8 mouse cellular contexts compared by ENCODE assay signal in genomic region chr6:97488821-97489220, GRCm38 (mm10).
DNase-seq lines count a peak whose midpoint lies in the region; ATAC-seq lines count a peak whose summit lies in the region.

No protein-coding gene starts in this region.

- peak overlapping the region; percentile 97 for H3K4me2 ChIP-seq in limb, embryonic 12.5 days

- no peak for ATAC-seq in limb, embryonic 12.5 days (ENCODE audit: insufficient number of reproducible peaks, insufficient read depth, low FRiP score, low TSS enrichment, low read depth)

- peaks cover 32% of the 10 kb centered on the region for H3K4me1 ChIP-seq in limb, embryonic 12.5 days (replicated peaks)
- peaks cover 27% of the 10 kb centered on the region for H3K4me1 ChIP-seq in limb, embryonic 10.5 days

- H3K36me3 ChIP-seq in limb, embryonic 12.5 days: no peaks in the 10 kb centered on the region
- no peaks in the 10 kb centered on the region for H3K36me3 ChIP-seq in limb, embryonic 10.5 days

- no peak overlapping the region for H3K27ac ChIP-seq in limb, embryonic 12.5 days
- no peak overlapping the region for H3K27ac ChIP-seq in limb, embryonic 10.5 days

- WGBS in limb, embryonic 12.5 days: 38% methylated on average over 7 of the region's 7 CpGs
- 34% methylated on average over 7 of the region's 7 CpGs for whole genome bisulfite sequencing in limb, embryonic 10.5 days

- no peaks in the 10 kb centered on the region for H3K9me3 ChIP-seq in limb, embryonic 12.5 days
- no peaks in the 10 kb centered on the region for H3K9me3 ChIP-seq in limb, embryonic 10.5 days (replicated peaks)

- H3K9ac ChIP-seq in limb, embryonic 12.5 days (replicated peaks): no peak overlapping the region

- no peak overlapping the region for H3K4me3 ChIP-seq in limb, embryonic 12.5 days (replicated peaks)
- no peak overlapping the region for H3K4me3 ChIP-seq in limb, embryonic 10.5 days

- H3K27me3 ChIP-seq in limb, embryonic 12.5 days: peaks cover 42% of the 10 kb centered on the region
- H3K27me3 ChIP-seq in limb, embryonic 10.5 days (ENCODE audit: low read depth, poor library complexity, severe bottlenecking): peaks cover 38% of the 10 kb centered on the region

- peak; percentile 24 to 61 for DNase-seq in adrenal gland, adult (ENCODE audit: inconsistent age in 2 of 2, low spot score in 1 of 2)
- no peak for DNase-seq in adrenal gland, postnatal 4 days (ENCODE audit: low spot score in 2 of 2)
- DNase-seq in limb, embryonic 10.5 days (ENCODE audit: low spot score): no peak
- DNase-seq in kidney, adult 18-20 months: peak; percentile 67
- peak; percentile 60 for DNase-seq in retina, adult 2 months (ENCODE audit: low read depth, low spot score)
- no peak for DNase-seq in urinary bladder, adult 2 months (ENCODE audit: low spot score)
- DNase-seq in thymus, postnatal 25 days: no peak

Comparison
In these comparisons a context has a peak if more than half of its experiments do, and no peak if none do; other contexts are left out.
1. DNase-seq: peak in adrenal gland, adult (2 of 2), kidney, adult 18-20 months (single experiment) and retina, adult 2 months (single experiment); none in adrenal gland, postnatal 4 days (0 of 2), limb, embryonic 10.5 days (single experiment), urinary bladder, adult 2 months (single experiment) and thymus, postnatal 25 days (single experiment).